Mouse (Mus musculus): ENCODE data around the gene Zcchc7. TPM values are rescaled to one million over a fixed set of nuclear protein-coding genes. Genes with fewer than 3 reads are reported as not detected.

Zcchc7 gene
- polyA plus RNA-seq, 1 experiment from 2014 or later = 40.8 TPM

DNA sequence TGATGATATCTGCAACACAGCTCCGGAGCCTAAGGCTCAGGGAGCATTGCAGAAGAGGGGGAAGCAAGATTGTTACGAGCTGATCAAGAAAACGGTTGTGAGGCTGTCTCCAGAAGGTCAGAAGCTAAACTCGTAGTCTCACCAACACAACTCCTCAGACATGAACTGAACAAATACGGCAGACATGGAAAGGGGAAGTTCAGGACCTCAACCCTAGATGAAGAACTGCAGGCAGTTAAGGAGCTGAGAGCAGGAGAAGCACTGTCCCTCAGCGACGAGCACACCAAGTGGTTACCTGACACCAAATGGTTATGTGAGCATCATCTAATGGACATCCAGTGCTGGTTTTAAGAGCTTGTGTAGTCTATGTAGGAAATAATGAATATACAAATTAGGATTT lies 60.9 kb downstream of the Zcchc7 start:
- Histone ChIP-seq H3K36me3 (ENCODE audit: insufficient read depth, low read length) (no peaks in the 10 kb centered on the region), H3K9me3 (ENCODE audit: low read length) (no peaks in the 10 kb centered on the region), H3K27ac (ENCODE audit: low read length) (no peak overlapping the region), H3K27me3 (replicated peaks; ENCODE audit: insufficient read depth, low read length) (no peaks in the 10 kb centered on the region), H3K4me1 (ENCODE audit: insufficient read depth, low read depth, low read length) (no peaks in the 10 kb centered on the region), H3K4me2 (replicated peaks; ENCODE audit: low read depth, low read length) (no peak overlapping the region), H3K9ac (replicated peaks; ENCODE audit: low read depth) (no peak overlapping the region), H3K4me3 (ENCODE audit: low read depth, low read length) (no peak overlapping the region)
- DNase-seq (ENCODE audit: low spot score) (no peak), ATAC-seq (no peak)
- TF ChIP-seq CTCF (IDR thresholded peaks at IDR 0.05) (no peak), EP300 (IDR thresholded peaks at IDR 0.05) (no peak)
- WGBS = 53% methylated on average over 7 of the region's 7 CpGs

DNA sequence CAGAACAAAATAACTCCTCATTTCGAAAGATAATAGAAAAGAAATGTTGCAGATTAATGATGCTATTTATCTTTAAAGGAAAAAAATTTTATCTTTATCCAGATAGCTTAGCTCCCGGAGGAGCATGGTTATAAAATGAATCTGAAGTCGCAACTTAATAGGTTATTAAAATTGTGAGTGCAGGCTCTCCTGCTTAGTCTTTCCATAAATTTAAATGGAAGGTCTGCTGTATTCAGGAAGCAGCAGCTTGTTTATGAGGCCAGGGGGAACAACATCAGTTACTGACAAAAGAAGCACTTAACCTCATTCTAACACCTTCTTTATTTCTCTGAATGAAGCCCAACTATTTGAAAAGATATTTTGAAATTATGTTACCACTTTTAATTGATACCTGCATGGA lies 74.9 kb downstream of the Zcchc7 start:
- Histone ChIP-seq H3K4me1 (ENCODE audit: insufficient read depth, low read depth, low read length) (no peaks in the 10 kb centered on the region), H3K36me3 (ENCODE audit: insufficient read depth, low read length) (no peaks in the 10 kb centered on the region), H3K9ac (replicated peaks; ENCODE audit: low read depth) (no peak overlapping the region), H3K9me3 (ENCODE audit: low read length) (no peaks in the 10 kb centered on the region), H3K27me3 (replicated peaks; ENCODE audit: insufficient read depth, low read length) (no peaks in the 10 kb centered on the region), H3K4me2 (replicated peaks; ENCODE audit: low read depth, low read length) (no peak overlapping the region), H3K27ac (ENCODE audit: low read length) (no peak overlapping the region), H3K4me3 (ENCODE audit: low read depth, low read length) (no peak overlapping the region)
- ATAC-seq = no peak
- 59% methylated on average over 3 of the region's 3 CpGs for WGBS
- DNase-seq (ENCODE audit: low spot score) = no peak
- TF ChIP-seq EP300 (IDR thresholded peaks at IDR 0.05) (no peak), CTCF (IDR thresholded peaks at IDR 0.05) (no peak)

DNA sequence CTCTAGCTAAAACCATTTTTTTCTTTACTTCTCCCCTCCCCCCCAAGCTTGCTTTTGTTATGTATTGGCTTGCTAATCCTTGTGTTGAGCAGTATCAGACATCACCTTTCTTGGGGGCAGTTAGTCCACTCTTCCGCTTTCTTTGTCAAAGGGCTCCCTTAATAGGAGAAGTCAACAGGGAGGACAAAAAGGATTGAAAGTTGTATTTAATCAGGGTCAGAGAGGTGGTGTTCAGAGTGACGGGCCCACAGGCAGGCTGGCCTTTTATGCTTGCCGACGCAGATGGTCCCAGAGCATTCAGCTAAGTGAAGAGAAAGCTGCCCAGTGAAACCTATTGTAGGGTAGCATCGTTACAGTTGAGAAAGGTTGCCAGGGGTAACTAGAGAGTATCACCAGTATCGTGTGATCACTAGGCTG lies 96.2 kb downstream of the Zcchc7 start:
- DNase-seq (ENCODE audit: low spot score) (no peak), ATAC-seq (no peak)
- Histone ChIP-seq H3K4me3 (ENCODE audit: low read depth, low read length) (no peak overlapping the region), H3K27ac (ENCODE audit: low read length) (no peak overlapping the region), H3K27me3 (replicated peaks; ENCODE audit: insufficient read depth, low read length) (no peaks in the 10 kb centered on the region), H3K9me3 (ENCODE audit: low read length) (no peaks in the 10 kb centered on the region), H3K4me2 (replicated peaks; ENCODE audit: low read depth, low read length) (no peak overlapping the region), H3K36me3 (ENCODE audit: insufficient read depth, low read length) (no peaks in the 10 kb centered on the region), H3K9ac (replicated peaks; ENCODE audit: low read depth) (no peak overlapping the region), H3K4me1 (ENCODE audit: insufficient read depth, low read depth, low read length) (no peaks in the 10 kb centered on the region)
- TF ChIP-seq EP300 (IDR thresholded peaks at IDR 0.05) (no peak), CTCF (IDR thresholded peaks at IDR 0.05) (no peak)
- 57% methylated on average over 6 of the region's 6 CpGs for WGBS

DNA sequence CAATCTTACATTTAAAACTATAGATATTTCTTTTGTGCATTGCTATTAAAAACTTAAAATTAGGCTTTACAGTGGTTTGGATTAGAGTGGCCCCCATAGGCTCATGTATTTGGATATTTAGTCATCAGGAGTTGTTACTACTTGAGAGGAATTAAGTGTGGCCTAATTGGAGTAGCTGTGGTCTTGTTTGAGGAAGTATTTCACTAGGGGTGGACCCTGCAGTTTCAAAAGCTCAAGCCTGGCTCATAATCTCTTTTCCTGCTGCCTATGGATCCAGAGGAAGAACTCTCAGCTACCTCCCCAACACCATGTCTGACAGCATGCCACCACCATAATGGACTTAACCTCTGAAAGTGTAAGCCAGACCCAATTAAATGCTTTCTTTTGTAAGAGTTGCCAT lies 115.9 kb downstream of the Zcchc7 start:
- no peak for DNase-seq (ENCODE audit: low spot score)

DNA sequence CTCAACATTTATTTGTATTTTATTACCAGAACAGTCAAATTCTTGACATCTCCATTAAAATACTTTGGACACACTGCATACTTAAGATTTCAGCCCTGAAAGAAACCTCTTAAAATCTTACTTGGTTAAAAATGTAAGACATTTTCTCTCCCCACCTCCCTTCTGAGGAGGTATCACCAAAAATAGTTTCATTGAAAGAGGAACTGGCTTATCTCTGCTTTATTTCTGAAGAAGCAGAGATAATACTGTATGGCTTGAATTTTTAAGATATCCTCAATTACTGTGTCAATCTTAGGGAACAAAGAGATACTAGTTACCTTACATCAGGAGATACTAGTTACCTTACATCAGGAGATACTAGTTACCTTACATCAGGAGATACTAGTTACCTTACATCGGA lies 116.4 kb downstream of the Zcchc7 start:
- Histone ChIP-seq H3K27me3 (replicated peaks; ENCODE audit: insufficient read depth, low read length) (no peaks in the 10 kb centered on the region), H3K9ac (replicated peaks; ENCODE audit: low read depth) (no peak overlapping the region), H3K36me3 (ENCODE audit: insufficient read depth, low read length) (no peaks in the 10 kb centered on the region), H3K4me3 (ENCODE audit: low read depth, low read length) (no peak overlapping the region), H3K4me2 (replicated peaks; ENCODE audit: low read depth, low read length) (no peak overlapping the region), H3K27ac (ENCODE audit: low read length) (no peak overlapping the region), H3K9me3 (ENCODE audit: low read length) (no peaks in the 10 kb centered on the region), H3K4me1 (ENCODE audit: insufficient read depth, low read depth, low read length) (no peaks in the 10 kb centered on the region)
- DNase-seq (ENCODE audit: low spot score) = no peak
- TF ChIP-seq CTCF (IDR thresholded peaks at IDR 0.05) = no peak
- no peak for TF ChIP-seq EP300 (IDR thresholded peaks at IDR 0.05)
- 89% methylated on average over 1 of the region's 1 CpGs for WGBS
- no peak for ATAC-seq

More for the DNA sequence above, 115.9 kb downstream of the Zcchc7 start:
- no peaks in the 10 kb centered on the region for H3K4me1 ChIP-seq (ENCODE audit: insufficient read depth, low read depth, low read length)
- no peak overlapping the region for H3K27ac ChIP-seq (ENCODE audit: low read length)
- no peak for ATAC-seq
- H3K27me3 ChIP-seq (replicated peaks; ENCODE audit: insufficient read depth, low read length) = no peaks in the 10 kb centered on the region
- no peak overlapping the region for H3K9ac ChIP-seq (replicated peaks; ENCODE audit: low read depth)
- H3K9me3 ChIP-seq (ENCODE audit: low read length) = no peaks in the 10 kb centered on the region
- H3K4me2 ChIP-seq (replicated peaks; ENCODE audit: low read depth, low read length) = no peak overlapping the region
- no peak overlapping the region for H3K4me3 ChIP-seq (ENCODE audit: low read depth, low read length)
- H3K36me3 ChIP-seq (ENCODE audit: insufficient read depth, low read length) = no peaks in the 10 kb centered on the region
- TF ChIP-seq CTCF (IDR thresholded peaks at IDR 0.05) (no peak), EP300 (IDR thresholded peaks at IDR 0.05) (no peak)

DNA sequence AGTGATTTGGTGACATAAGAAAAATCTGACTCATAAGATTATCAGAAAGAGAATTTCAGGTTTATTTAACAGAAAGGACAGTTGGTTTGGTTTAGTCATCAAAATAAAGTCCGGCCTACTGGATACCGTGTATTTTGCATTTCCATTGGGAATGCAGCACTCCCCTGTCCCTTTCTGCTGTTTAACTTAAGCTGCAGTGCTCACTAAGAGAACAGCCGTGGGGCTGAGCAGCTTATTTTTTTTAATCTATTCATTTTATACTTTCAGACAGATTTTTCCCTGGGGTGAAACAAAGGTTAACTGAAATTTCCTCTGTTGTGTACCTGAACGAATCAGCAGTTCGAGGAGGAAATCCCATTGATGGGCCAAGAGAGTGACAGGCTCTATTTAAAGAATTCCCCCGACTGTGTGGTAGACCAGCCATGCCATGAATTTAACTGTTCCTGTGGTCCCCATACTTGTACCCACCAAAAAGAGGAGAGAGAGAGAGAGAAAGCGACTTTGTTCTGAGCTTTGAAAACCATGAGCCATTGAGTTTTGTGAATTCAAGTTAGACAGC lies 124.5 kb downstream of the Zcchc7 start:
- Histone ChIP-seq H3K36me3 (ENCODE audit: insufficient read depth, low read length) (no peaks in the 10 kb centered on the region), H3K4me1 (ENCODE audit: insufficient read depth, low read depth, low read length) (no peaks in the 10 kb centered on the region), H3K27me3 (replicated peaks; ENCODE audit: insufficient read depth, low read length) (no peaks in the 10 kb centered on the region), H3K4me2 (replicated peaks; ENCODE audit: low read depth, low read length) (no peak overlapping the region), H3K27ac (ENCODE audit: low read length) (no peak overlapping the region), H3K9ac (replicated peaks; ENCODE audit: low read depth) (no peak overlapping the region), H3K4me3 (ENCODE audit: low read depth, low read length) (no peak overlapping the region), H3K9me3 (ENCODE audit: low read length) (no peaks in the 10 kb centered on the region)
- whole genome bisulfite sequencing = 54% methylated on average over 7 of the region's 7 CpGs
- TF ChIP-seq EP300 (IDR thresholded peaks at IDR 0.05) = no peak
- no peak for TF ChIP-seq CTCF (IDR thresholded peaks at IDR 0.05)
- ATAC-seq = no peak
- no peak for DNase-seq (ENCODE audit: low spot score)

DNA sequence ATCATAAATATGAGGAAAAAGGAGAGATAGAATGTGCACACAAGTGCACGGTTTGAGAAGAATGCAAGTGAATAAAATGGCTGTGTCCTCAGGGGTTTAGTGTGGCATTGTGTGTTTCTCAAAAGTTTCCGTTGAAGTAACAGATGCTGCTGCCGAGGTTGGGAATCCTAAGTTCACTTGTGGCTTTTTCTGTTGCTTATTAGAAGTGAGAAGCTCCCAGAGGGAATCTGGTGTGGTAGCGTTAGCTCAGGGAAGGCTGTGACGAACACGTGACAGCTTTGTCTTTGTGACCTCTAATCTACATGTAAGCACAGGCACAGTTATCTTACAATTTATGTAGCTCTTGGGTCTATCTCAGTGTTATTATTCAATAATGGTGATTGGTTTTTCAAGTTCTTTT lies 130.5 kb downstream of the Zcchc7 start:
- 90% methylated on average over 6 of the region's 6 CpGs for WGBS

More for the DNA sequence above, 130.5 kb downstream of the Zcchc7 start:
- no peak for ATAC-seq
- DNase-seq (ENCODE audit: low spot score) = no peak
- H3K4me1 ChIP-seq (ENCODE audit: insufficient read depth, low read depth, low read length) = no peaks in the 10 kb centered on the region
- H3K27me3 ChIP-seq (replicated peaks; ENCODE audit: insufficient read depth, low read length) = no peaks in the 10 kb centered on the region
- H3K4me2 ChIP-seq (replicated peaks; ENCODE audit: low read depth, low read length) = no peak overlapping the region
- TF ChIP-seq CTCF (IDR thresholded peaks at IDR 0.05) = no peak
- TF ChIP-seq EP300 (IDR thresholded peaks at IDR 0.05) = no peak
- H3K9me3 ChIP-seq (ENCODE audit: low read length) = no peaks in the 10 kb centered on the region
- H3K27ac ChIP-seq (ENCODE audit: low read length) = no peak overlapping the region
- no peaks in the 10 kb centered on the region for H3K36me3 ChIP-seq (ENCODE audit: insufficient read depth, low read length)
- no peak overlapping the region for H3K9ac ChIP-seq (replicated peaks; ENCODE audit: low read depth)
- H3K4me3 ChIP-seq (ENCODE audit: low read depth, low read length) = no peak overlapping the region

All from lung, postnatal 0 days (tissue).